Mouse (Mus musculus) left cerebral cortex, postnatal 10 days (tissue): ENCODE measurements at regions not wholly inside any gene's neighbourhood (a gene's known extent, or its start where the extent isn't known, plus 50 kb on each side); places are given as distances from the start of the nearest gene placed in this dataset.
"Not testable (repeated sequence)": the region's sequence is repeated elsewhere in the genome, so short reads cannot be mapped to it uniquely, and the experiment has no call there.

Source experiments
- DNase-seq, 2 experiments: peaks; one replicate each; pipeline ENCODE4 v3.0.0; 2021 to 2022; ENCODE audit warnings: low spot score in 2 of 2, mixed read lengths in 1 of 2; ENCODE audit errors: extremely low spot score in 1 of 2
- intact Hi-C: fragments of 180-260 bp; cut with DNase I; formaldehyde crosslinking; loops from one replicate; pipeline ENCODE4 v1.15.1; 2025

DNA sequence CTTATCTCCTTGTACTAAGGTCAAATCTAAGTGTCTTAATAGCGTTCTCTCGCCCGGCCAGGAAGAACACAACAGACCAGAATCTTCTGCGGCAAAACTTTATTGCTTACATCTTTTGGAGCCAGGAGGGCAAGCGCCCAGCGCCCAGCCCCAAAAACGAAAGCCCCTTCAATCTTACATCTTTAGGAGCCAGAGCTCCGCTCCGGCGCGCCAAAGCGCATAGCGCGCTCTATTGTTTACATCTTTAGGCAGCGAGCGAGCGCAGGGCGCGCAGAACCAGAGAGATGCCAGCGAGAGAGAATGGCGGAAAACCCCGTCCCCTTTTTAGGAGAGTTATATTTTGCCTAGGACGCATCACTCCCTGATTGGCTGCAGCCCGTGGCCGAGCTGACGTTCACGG, 373.2 kb upstream of the Gm21477 start:
- intact Hi-C loops: not testable (repeated sequence)
- DNase-seq: peak in 1 of 2 experiments; percentile 13
